Mouse (Mus musculus) embryonic facial prominence, embryonic 10.5 days (tissue): ENCODE measurements around the gene Tmem203. TPM values are rescaled to one million over a fixed set of nuclear protein-coding genes. Genes with fewer than 3 reads are reported as not detected.

Experiments used
- DNase-seq: peaks from one replicate; pipeline ENCODE4 v3.0.0-alpha.2; 2017; ENCODE audit warnings: low spot score
- H3K27ac ChIP-seq: fragments of 300-500 bp; sonication (generic); replicated peaks from 2 replicates; pipeline ENCODE4 v1.5.1; 2016; ENCODE audit warnings: mild to moderate bottlenecking
- H3K27me3 ChIP-seq: fragments of 300-500 bp; sonication (generic); replicated peaks from 2 replicates; pipeline ENCODE4 v1.6.1; 2016; ENCODE audit warnings: low read depth, mild to moderate bottlenecking; ENCODE audit not compliant: poor library complexity, severe bottlenecking
- H3K36me3 ChIP-seq: fragments of 300-500 bp; sonication (generic); replicated peaks from 2 replicates; pipeline ENCODE4 v1.6.1; 2016; ENCODE audit warnings: mild to moderate bottlenecking, moderate library complexity
- H3K4me1 ChIP-seq: fragments of 300-500 bp; sonication (generic); 2 replicates; pipeline ENCODE4 v1.6.1; 2016
- H3K4me3 ChIP-seq: fragments of 300-500 bp; sonication (generic); 2 replicates; pipeline ENCODE4 v1.5.1; 2016; ENCODE audit warnings: mild to moderate bottlenecking, moderate library complexity
- H3K9me3 ChIP-seq: fragments of 300-500 bp; sonication (generic); 2 replicates; pipeline ENCODE4 v1.6.1; 2016; ENCODE audit warnings: mild to moderate bottlenecking
- whole genome bisulfite sequencing: fragments of 180-500 bp; shearing (Covaris S2); methylation state at CpG from one replicate; pipeline ENCODE4 v1.1.7; 2016; 5-methylcytosine and 5-hydroxymethylcytosine counted together
- polyA plus RNA-seq: library from polyadenylated mRNA; unstranded; fragments of >200 nt; fragmentation: Nextera tagmentation; extraction: Ambion mirVana; gene quantifications from 2 replicates; pipeline ENCODE4 v1.2.1, GENCODE M21; 2016

The Tmem203 gene
- polyA plus RNA-seq, 1 experiment from 2014 or later: 18.3 TPM

DNA sequence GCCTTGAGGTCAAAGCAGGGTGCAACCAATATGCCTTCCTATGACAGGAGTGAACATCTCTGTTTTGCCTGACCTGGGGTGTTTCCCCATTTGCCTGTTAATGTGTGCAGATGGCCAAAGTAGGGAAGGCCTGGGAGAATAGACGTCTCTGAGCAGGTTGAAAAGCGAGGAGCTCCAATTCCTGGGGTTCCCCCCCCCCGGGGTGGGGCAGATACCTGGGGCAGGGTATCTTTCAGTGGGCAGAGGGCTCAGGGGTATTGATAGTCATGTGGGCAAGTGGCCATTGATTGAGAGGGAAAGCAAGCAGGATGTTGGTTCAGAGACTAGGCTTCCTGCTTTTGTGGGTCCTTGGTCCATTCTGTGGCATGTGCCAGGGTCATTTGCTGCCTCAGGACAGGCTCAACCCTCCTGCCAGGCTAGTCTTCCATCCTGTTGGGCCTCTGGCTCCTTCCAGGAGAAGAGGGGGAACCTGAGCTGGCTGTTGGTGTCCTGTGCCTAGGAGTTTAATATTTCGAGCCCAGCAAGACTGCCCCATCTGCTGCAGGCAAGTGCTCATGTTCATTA lies 12.6 kb downstream of the Tmem203 start:
- H3K36me3 ChIP-seq: peaks cover 45% of the 10 kb centered on the region
- H3K27ac ChIP-seq: no peak overlapping the region
- 72% methylated on average over 4 of the region's 4 CpGs for WGBS
- H3K4me1 ChIP-seq: peaks cover 56% of the 10 kb centered on the region
- no peak for DNase-seq
- H3K4me3 ChIP-seq: 0 out of 2 replicates have a peak overlapping the region, but pooled peaks have one; percentile 13
- H3K27me3 ChIP-seq: peaks cover 25% of the 10 kb centered on the region
- H3K9me3 ChIP-seq: no peaks in the 10 kb centered on the region

DNA sequence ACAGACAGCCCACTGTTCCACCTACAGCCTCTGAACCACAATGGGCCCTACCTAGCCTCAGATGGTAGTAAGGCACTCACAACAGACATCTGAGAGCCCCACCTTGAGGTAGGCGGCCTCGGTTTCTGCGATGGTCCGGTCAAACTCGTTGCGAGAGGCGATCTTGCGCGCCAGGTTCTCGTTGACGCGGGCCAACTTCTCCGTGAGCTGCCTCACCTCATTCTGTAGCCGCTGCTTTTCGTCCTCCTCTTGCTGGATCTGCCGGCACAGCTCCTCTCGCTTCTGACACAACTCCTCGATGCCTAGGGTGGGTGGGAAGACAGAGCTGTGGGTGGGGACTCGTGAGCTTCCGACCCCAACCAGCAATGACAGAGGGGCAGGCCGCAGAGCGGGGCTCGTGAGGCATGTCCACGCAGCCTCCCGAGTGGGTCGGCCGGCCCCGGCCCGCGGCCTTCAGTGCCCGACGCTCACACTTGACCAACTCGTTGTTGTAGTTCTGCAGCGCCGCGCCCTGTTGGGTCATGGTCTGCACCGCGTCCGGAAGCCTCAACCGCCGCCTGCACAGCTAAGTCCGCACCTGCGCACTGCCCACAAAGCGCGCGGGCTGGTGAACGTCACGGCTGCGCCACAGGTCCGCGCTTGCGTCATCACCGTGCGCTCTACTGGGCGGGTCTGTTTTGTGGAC lies 16.7 kb downstream of the Tmem203 start, which contains the start of the genes Ssna1 and Anapc2:
TSS of gene Ssna1 (minus strand) at position 612 of the 685 bp plus-strand sequence.
TSS of gene Anapc2 (plus strand) at position 652 of the 685 bp plus-strand sequence.
- H3K4me3 ChIP-seq: peak within 1 kb of the TSS; percentile 98
- H3K27ac ChIP-seq: peak within 1 kb of the TSS; percentile 88
- peaks cover 30% of the 10 kb centered on the region for H3K4me1 ChIP-seq
- H3K9me3 ChIP-seq: no peaks in the 10 kb centered on the region
- under 1% methylated on average over 55 of the region's 55 CpGs for WGBS
- peak; percentile 99 for DNase-seq
- H3K27me3 ChIP-seq: no peaks in the 10 kb centered on the region
- H3K36me3 ChIP-seq: peaks cover 81% of the 10 kb centered on the region

DNA sequence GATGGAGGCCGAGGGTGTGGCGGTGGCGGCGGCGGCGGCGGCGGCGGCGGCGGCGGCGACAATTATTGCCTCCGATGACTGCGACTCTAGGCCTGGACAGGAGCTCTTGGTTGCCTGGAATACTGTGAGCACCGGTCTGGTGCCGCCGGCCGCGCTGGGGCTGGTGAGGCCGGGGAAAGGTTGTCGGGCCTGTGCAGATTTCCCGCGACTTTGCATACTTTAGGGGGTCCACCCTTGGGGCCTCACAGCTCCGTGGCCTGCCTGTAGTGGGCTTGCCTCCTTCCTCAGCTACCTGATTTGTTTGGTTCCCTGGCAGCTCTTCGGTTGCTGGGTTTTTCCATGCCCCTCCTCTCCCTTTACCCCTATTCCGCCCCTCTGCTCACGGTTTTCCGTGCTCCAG lies 17.3 kb downstream of the Tmem203 start:
- Histone ChIP-seq H3K36me3 (peaks cover 81% of the 10 kb centered on the region), H3K4me1 (peaks cover 26% of the 10 kb centered on the region), H3K9me3 (no peaks in the 10 kb centered on the region), H3K27ac (peak overlapping the region; percentile 88), H3K4me3 (peak overlapping the region; percentile 98), H3K27me3 (no peaks in the 10 kb centered on the region)
- DNase-seq: no peak
- WGBS: under 1% methylated on average over 29 of the region's 29 CpGs

DNA sequence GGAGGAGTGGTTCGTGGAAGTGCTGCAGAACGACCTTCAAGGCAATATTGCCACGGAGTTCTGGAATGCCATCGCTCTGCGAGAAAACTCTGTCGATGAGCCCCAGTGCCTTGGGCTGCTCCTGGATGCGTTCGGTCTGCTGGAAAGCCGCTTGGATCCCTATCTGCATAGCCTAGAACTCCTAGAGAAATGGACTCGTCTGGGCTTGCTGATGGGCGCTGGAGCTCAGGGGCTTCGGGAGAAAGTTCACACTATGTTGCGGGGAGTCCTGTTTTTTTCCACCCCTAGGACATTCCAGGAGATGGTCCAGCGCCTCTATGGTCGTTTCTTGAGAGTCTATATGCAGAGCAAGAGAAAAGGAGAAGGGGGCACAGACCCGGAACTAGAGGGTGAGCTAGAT lies 17.8 kb downstream of the Tmem203 start:
- peak overlapping the region; percentile 88 for H3K27ac ChIP-seq
- peaks cover 82% of the 10 kb centered on the region for H3K36me3 ChIP-seq
- peak overlapping the region; percentile 98 for H3K4me3 ChIP-seq
- no peak for DNase-seq
- H3K27me3 ChIP-seq: no peaks in the 10 kb centered on the region
- H3K9me3 ChIP-seq: no peaks in the 10 kb centered on the region
- H3K4me1 ChIP-seq: peaks cover 26% of the 10 kb centered on the region
- 41% methylated on average over 16 of the region's 16 CpGs for WGBS

DNA sequence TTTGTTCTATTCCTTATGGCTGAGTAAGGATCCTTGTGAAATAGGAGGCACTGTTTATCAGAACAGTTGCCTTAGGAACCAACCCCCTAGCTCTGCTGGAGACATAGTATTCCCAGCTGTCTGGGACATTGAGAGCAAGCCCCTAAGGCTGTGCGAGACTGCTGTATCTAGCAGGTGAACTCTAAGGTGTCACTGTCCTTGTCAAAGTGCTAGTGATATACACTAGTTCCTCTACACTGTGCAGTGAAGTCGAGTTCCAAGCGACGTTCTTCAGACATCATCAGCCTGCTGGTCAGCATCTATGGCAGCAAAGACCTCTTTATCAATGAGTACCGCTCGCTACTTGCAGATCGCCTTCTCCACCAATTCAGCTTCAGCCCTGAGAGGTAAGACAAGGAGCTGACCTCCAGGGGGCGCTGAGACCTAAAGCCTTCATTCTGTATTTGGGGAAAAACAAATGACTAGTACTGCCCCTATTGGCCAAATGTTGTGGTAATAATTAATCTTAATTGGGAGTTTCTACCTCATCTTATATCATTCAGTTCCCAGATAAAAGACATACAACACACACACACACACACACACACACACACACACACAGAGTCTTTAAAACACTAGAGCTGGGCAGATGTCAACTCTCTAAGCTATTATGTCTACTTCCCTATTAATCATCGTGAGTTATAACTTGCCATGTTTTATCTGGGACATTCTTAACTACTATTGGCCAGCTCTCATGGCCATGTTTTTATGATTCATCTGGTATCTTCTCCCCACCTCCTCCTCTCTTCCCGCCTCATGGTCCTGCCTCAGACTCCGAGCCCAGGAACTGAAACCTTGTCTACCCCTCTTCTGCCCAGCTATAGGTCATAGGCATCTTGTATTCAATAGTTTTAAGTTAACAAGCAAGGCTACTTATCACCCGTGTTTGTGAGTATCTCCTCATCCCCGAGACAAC lies 24.0 kb downstream of the Tmem203 start:
- no peaks in the 10 kb centered on the region for H3K27me3 ChIP-seq
- no peaks in the 10 kb centered on the region for H3K4me1 ChIP-seq
- H3K4me3 ChIP-seq: no peak overlapping the region
- 64% methylated on average over 13 of the region's 13 CpGs for WGBS
- H3K9me3 ChIP-seq: no peaks in the 10 kb centered on the region
- H3K27ac ChIP-seq: no peak overlapping the region
- H3K36me3 ChIP-seq: peaks cover 99% of the 10 kb centered on the region
- DNase-seq: peak; percentile 81

DNA sequence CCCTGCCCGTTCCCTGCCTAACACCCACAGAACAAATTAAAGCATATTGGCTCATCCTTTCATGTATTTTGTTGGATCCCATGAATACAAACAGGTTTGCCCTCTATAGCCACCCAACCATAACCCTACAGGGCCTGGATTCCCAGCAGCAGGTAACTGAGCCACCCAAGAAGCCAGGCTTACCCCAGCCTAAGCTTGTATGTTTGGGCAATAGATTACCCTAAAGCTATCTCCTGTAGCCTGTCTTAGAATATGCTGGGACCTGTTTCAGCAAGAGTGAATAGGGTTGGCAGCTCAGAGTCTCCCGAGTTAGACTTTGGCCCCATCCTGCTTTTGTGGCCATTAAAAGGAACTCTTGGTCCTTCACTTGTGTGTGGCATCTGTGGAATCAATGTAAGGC lies 30.3 kb downstream of the Tmem203 start:
- WGBS: 88% methylated on average over 2 of the region's 2 CpGs
- no peak overlapping the region for H3K4me3 ChIP-seq

DNA sequence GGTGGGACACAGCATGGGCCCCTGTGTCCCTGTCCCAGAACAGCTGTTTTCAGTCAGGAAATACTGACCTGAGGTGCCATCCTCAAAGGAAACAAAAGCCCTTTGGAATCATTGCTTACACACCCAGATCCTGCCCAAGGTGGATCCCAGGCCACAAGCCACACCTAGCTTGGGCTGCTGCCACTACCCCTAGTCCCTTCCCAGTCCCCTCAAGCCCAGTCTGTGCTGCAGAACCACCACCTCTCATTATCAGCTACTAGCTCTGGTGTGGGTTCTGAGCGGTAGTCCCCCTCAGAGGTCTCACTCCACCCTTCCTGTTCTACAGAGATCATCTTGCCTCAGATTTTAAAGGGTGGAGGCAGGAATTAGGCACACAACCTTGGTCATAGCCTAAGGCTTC lies 31.1 kb downstream of the Tmem203 start:
- H3K27me3 ChIP-seq: peaks cover 51% of the 10 kb centered on the region
- WGBS: 73% methylated on average over 1 of the region's 1 CpGs
- H3K36me3 ChIP-seq: peaks cover 53% of the 10 kb centered on the region
- no peak for DNase-seq
- H3K27ac ChIP-seq: no peak overlapping the region
- peaks cover 17% of the 10 kb centered on the region for H3K4me1 ChIP-seq
- no peaks in the 10 kb centered on the region for H3K9me3 ChIP-seq
- H3K4me3 ChIP-seq: no peak overlapping the region

More for the DNA sequence above, 30.3 kb downstream of the Tmem203 start:
- Histone ChIP-seq H3K36me3 (peaks cover 61% of the 10 kb centered on the region), H3K27ac (no peak overlapping the region), H3K4me1 (peaks cover 10% of the 10 kb centered on the region), H3K9me3 (no peaks in the 10 kb centered on the region), H3K27me3 (peaks cover 43% of the 10 kb centered on the region)
- no peak for DNase-seq

DNA sequence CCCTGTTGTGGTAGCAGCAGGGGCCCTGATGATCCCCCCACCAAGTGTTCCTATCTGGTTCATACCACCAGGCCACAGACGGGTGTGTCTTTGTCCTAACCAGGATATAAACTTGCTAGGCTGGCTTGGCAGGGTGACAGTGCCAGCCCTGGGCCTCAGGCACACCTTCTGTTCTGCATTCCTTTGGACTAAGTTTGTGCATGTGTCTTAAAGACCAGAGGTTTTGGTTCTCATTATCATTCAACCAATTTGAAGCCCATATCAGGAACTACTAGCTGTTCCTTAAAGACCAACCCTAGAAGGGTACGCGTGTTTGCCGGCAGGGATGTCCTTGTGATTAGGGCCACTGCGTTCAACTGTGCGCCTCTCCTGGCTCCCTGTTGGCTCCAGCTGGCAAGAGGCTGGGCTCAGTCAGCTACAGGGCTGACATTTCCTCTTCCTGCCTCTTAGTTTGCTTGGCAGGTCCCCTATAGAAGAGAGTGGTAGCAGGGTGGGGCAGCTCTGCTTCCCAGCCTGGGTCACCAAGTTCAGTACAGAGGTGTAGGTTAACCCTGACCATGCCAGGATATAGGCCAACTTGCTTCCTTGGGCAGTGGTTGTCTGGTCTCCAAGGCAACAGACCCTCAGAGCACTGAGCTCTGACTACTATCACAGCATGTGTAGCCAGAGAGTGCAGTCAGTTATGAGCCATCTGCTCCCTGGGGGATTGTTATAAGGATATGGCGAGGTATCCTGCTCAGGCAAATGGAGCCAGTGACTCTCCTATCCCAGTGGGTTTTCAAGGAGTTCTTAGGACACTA lies 31.8 kb downstream of the Tmem203 start:
- peaks cover 58% of the 10 kb centered on the region for H3K27me3 ChIP-seq
- H3K27ac ChIP-seq: no peak overlapping the region
- H3K4me1 ChIP-seq: peaks cover 23% of the 10 kb centered on the region
- H3K36me3 ChIP-seq: peaks cover 47% of the 10 kb centered on the region
- H3K4me3 ChIP-seq: no peak overlapping the region
- no peak for DNase-seq
- H3K9me3 ChIP-seq: no peaks in the 10 kb centered on the region
- 58% methylated on average over 7 of the region's 7 CpGs for WGBS

DNA sequence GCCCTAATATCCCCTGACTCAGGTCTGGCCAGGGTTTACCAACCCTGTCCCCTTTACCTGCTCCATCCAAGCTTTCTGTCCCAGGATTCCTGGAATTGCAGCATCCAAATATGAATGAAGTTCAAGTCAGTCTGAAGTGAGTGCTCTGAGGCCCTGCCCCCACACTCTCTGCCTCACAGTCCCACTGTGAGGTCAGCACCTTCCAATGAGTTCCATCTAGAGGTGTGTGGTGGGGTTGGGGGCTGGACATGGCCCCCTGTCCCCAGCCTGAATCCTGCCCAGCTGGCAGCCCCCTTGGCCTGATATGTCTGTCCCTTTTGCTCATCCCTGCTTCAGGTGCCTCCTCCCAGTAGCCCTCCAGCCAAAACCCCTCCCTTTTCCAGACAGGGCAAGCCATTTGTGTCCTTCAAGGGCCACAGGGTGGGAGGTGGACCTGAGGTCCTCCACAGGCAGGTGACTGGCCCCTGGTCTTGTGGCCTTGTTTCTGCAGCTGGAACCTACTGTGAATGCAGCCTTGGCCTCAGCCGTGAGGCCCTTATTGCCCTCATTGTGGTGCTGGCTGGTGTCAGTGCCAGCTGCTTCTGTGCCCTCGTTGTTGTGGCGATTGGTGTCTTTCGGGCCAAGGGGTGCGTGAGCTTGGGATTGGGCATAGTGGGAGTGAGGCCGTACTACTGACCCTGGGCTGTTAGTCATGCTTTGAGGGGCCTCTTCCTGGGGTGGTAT lies 32.8 kb downstream of the Tmem203 start, which contains the start of gene Tmem210:
TSS of gene Tmem210 (plus strand) at position 219 of the 723 bp plus-strand sequence.
- Histone ChIP-seq H3K9me3 (no peaks in the 10 kb centered on the region), H3K27me3 (peaks cover 68% of the 10 kb centered on the region), H3K27ac (no peak within 1 kb of the TSS), H3K36me3 (peaks cover 37% of the 10 kb centered on the region), H3K4me1 (peaks cover 32% of the 10 kb centered on the region), H3K4me3 (no peak within 1 kb of the TSS)
- DNase-seq: no peak
- 88% methylated on average over 6 of the region's 6 CpGs for WGBS

DNA sequence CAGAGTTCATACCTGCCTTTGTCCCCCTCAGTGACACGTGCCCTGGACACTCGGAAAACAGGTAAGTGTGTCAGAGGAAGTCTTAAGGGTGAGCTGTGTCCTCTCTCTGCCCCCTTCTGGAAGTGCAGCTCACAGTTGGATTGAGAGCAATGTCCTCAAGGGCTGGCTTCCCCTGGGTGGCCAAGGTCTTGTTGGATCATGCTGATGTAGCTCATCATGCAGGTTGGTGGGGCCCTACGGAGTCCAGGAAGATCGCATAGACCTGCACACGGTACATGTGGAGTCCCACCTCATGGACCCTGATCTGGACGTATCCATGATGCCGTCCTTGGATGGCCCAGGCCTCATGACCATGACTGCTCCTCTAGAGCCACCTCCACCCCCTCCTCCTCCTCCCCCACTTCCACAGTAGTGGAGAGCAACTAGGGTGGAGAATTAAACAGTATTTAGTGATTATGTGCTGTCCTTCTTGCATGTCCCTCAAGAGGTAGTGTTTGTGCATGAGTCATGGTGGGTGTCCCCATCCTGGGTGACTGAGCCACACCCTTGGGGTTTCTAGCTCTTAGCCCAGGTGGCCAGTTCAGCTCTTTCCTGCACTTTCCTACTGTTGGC lies 33.6 kb downstream of the Tmem203 start:
- Histone ChIP-seq H3K4me3 (no peak overlapping the region), H3K27ac (no peak overlapping the region), H3K9me3 (no peaks in the 10 kb centered on the region), H3K4me1 (peaks cover 32% of the 10 kb centered on the region), H3K27me3 (peaks cover 76% of the 10 kb centered on the region), H3K36me3 (peaks cover 29% of the 10 kb centered on the region)
- no peak for DNase-seq
- 86% methylated on average over 7 of the region's 7 CpGs for WGBS

DNA sequence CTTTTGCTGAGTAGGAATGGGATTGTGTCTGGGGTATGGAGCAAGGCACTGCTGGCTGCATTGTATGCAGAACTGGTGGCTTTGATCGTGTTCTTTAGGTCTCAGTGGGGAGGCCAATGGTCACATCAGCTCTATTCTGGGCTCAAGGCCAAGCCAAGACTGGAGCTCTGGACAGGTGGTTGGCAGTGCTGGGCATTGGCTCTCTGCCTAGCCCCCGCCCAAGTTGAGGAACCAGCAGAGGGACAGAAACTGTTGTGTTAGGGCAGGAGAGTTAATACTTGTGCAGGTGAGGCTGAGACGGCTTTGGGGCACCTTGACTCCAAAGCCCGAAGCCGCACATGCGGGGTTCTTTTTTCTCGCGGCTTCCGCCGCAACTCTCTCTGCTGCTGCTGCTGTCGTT lies 34.4 kb downstream of the Tmem203 start, which contains the start of gene Lrrc26:
TSS of gene Lrrc26 (plus strand) at position 265 of the 400 bp plus-strand sequence.
- no peak within 1 kb of the TSS for H3K27ac ChIP-seq
- 6% methylated on average over 11 of the region's 11 CpGs for WGBS
- H3K36me3 ChIP-seq: peaks cover 21% of the 10 kb centered on the region
- peaks cover 33% of the 10 kb centered on the region for H3K4me1 ChIP-seq
- H3K4me3 ChIP-seq: peak within 1 kb of the TSS; percentile 29
- no peak for DNase-seq
- H3K27me3 ChIP-seq: peaks cover 84% of the 10 kb centered on the region
- H3K9me3 ChIP-seq: no peaks in the 10 kb centered on the region
